Mouse (Mus musculus) cerebellum, adult 2 months (tissue): ENCODE measurements around the gene B430218F22Rik. TPM values are rescaled to one million over a fixed set of nuclear protein-coding genes. Genes with fewer than 3 reads are reported as not detected.
"Not testable (repeated sequence)": the region's sequence is repeated elsewhere in the genome, so short reads cannot be mapped to it uniquely, and the experiment has no call there.

Source experiments
- DNase-seq, 2 experiments: peaks; one replicate each; pipeline ENCODE4 v3.0.0; 2021
- H3K27ac ChIP-seq: fragments of 200-500 bp; 2 replicates; pipeline ENCODE4 v1.5.1; 2012; ENCODE audit warnings: low read length, control low read depth, inconsistent platforms; ENCODE audit not compliant: insufficient read depth
- H3K27me3 ChIP-seq: fragments of 200-500 bp; 2 replicates; pipeline ENCODE4 v1.6.1; 2012; ENCODE audit warnings: inconsistent platforms, mild to moderate bottlenecking, low read length, moderate library complexity; ENCODE audit not compliant: control insufficient read depth, insufficient read depth
- H3K4me1 ChIP-seq: fragments of 200-500 bp; 2 replicates; pipeline ENCODE4 v1.6.1; 2011; ENCODE audit warnings: low read length; ENCODE audit not compliant: control insufficient read depth, insufficient read depth
- H3K4me3 ChIP-seq: fragments of 200-500 bp; replicated peaks from 2 replicates; pipeline ENCODE3; 2011; ENCODE audit warnings: mild to moderate bottlenecking, low read depth, low read length, control low read depth; ENCODE audit not compliant: insufficient read depth
- CTCF ChIP-seq: fragments of 200-500 bp; IDR thresholded peaks from 2 replicates; pipeline ENCODE4 v1.5.1; 2011; ENCODE audit warnings: low read depth, mild to moderate bottlenecking, control low read depth, low read length, moderate library complexity, borderline replicate concordance; ENCODE audit not compliant: insufficient read depth
- POLR2A ChIP-seq: fragments of 200-500 bp; IDR thresholded peaks from 2 replicates; pipeline ENCODE4 v1.6.1; 2011; ENCODE audit warnings: low read length, control low read depth, borderline replicate concordance; ENCODE audit not compliant: insufficient read depth
- WGBS: fragments of 180-500 bp; shearing (Covaris S2); methylation state at CpG from one replicate; pipeline ENCODE4 v1.1.7; 2018; 5-methylcytosine and 5-hydroxymethylcytosine counted together
- polyA plus RNA-seq: library from polyadenylated mRNA; depleted of rRNA; stranded (reverse); fragments of >200 nt; gene quantifications from 2 replicates; pipeline ENCODE4 v1.2.3, GENCODE M21; 2012; rRNA removed

B430218F22Rik gene
- polyA plus RNA-seq, result 0.39 and 0.54 TPM in 2 replicates

DNA sequence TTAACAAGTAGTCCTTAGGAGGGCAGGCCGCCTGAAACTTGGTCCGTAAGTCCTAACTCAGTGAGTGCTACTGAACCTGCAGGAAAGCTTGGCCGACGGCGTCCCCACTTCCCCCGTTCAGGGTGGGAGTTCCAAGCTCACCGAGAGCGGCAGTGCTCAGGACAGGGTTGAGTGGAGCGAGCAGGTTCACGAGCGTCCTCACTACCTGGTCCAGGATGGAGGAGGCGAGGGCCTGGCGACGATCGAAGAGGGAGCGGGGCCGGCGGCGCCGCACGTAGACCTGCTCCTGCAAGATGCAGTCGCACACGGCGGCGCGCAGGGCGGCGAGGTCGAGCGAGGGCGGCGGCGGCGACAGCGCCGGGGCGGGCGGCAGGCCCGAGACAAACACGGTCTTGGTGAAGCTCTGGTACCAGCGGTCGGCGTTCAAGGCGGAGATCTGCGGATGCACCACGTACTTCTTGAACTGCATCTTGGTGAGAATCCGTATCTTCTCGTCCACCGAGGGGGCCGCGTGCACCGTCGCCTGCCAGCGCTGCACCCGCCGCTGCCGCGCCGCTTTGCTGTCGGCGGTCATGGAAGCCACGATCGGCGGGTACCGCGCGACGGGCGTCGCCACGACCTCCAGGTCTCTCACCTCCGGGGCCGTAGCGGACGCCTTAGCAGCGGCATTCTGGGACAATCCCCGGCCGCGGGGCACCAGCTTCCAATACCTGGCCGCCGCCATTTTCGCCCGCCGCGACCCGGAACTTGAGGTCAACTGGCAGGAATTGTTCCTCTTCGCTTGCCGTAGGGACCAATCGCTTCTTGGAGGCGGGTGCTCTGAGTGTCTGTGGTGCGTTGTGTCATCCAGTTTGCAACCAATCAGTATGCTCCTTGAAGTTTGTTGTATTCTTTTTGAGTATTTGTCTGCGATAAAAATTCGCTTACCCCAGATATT is at the start of gene B430218F22Rik, which contains the start of gene Mrps30:
TSS of gene B430218F22Rik (plus strand) at position 120 of the 937 bp plus-strand sequence.
TSS of gene Mrps30 (minus strand) at position 742 of the 937 bp plus-strand sequence.
- under 1% methylated on average over 93 of the region's 93 CpGs for WGBS
- no peaks in the 10 kb centered on the region; the same call in 1 of the 2 replicates for H3K4me1 ChIP-seq
- no peaks in the 10 kb centered on the region for H3K27me3 ChIP-seq
- DNase-seq, result peak; percentile 96
- peak within 1 kb of the TSS; percentile 19; the same call in 1 of the 2 replicates for H3K27ac ChIP-seq
- TF ChIP-seq POLR2A, result peak; percentile 55; the same call in 1 of the 2 replicates
- no peak for TF ChIP-seq CTCF
- peak within 1 kb of the TSS; percentile 61 for H3K4me3 ChIP-seq

DNA sequence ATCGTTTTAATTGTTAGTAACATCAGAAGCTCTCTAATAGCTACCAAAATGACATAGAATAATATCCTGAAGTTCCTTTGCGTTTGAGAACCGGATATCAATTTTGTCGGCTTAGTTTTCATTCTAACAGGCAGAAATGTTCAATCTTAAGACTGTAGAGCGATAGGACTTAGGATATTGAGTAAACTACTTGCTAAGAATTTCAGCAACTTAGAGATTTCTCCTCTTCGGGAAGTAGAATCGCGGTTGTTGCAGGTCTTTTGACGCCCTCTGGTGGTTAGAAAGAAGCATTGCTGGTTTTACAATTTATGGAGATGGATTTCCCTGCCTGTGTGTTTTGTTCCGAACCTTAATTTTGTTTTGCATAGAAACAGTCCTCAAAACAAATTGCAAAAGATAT is 36.2 kb upstream of the B430218F22Rik start:
- no peak overlapping the region for H3K4me3 ChIP-seq
- TF ChIP-seq POLR2A, result no peak
- 0 out of 2 replicates have a peak, but pooled peaks have one; percentile 35 for TF ChIP-seq CTCF
- WGBS, result 21% methylated on average over 10 of the region's 10 CpGs

GRCm38 (mm10) chr13:118350870-118351269 is 35.6 kb upstream of the B430218F22Rik start:
- no peak for TF ChIP-seq POLR2A
- TF ChIP-seq CTCF, result no peak
- no peak for DNase-seq
- no peaks in the 10 kb centered on the region for H3K4me1 ChIP-seq
- no peak overlapping the region for H3K27ac ChIP-seq
- 92% methylated on average over 10 of the region's 10 CpGs for WGBS
- no peaks in the 10 kb centered on the region for H3K27me3 ChIP-seq
- no peak overlapping the region for H3K4me3 ChIP-seq

More for the DNA sequence above, 36.2 kb upstream of the B430218F22Rik start:
- no peak overlapping the region for H3K27ac ChIP-seq
- H3K4me1 ChIP-seq, result no peaks in the 10 kb centered on the region
- DNase-seq, result peak in 1 of 2 experiments; percentile 26
- H3K27me3 ChIP-seq, result no peaks in the 10 kb centered on the region

DNA sequence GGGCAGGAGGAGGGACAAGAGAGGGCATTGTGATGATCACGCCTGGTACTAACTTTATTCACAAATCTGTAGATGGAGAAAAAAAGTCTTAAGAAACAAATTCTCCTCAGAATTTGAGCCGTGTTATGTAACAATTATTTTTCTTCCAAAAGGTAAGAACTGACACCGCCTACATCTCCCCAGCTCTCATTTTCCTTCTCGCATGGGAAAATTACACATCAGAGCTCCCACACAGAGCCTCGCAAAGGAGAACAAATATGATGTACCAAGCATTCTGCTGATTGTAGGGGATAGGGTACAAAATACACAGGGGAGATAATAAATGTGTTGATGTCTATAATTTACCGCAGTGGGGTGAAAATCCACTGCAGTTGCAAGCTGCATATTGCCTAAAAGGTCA is 23.1 kb upstream of the B430218F22Rik start:
- Histone ChIP-seq H3K27me3 (no peaks in the 10 kb centered on the region), H3K27ac (no peak overlapping the region), H3K4me3 (no peak overlapping the region), H3K4me1 (no peaks in the 10 kb centered on the region)
- DNase-seq, result no peak
- TF ChIP-seq POLR2A (no peak), CTCF (no peak)
- 92% methylated on average over 6 of the region's 6 CpGs for WGBS

DNA sequence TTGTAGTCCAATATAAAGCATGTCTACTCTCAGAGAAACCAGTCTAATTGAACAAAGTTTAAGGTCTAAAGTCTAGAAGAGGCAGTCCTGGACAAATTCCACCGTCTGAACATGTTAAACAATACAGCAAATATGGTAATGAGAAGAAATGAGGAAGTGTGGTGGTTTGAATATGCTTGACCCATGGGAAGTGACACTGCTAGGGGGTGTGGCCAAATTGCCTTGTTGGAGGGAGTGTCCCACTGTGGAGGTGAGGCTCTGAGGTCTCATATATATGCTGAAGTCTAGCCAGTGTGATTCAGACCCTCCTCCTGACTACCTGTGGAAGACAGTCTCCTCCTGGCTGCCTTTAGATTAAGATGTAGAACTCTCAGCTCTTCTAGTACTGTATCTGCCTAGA is 20.7 kb upstream of the B430218F22Rik start:
- TF ChIP-seq POLR2A, result no peak
- no peak for TF ChIP-seq CTCF
- H3K4me3 ChIP-seq, result no peak overlapping the region
- H3K4me1 ChIP-seq, result no peaks in the 10 kb centered on the region
- no peak overlapping the region for H3K27ac ChIP-seq
- H3K27me3 ChIP-seq, result no peaks in the 10 kb centered on the region
- 65% methylated on average over 1 of the region's 1 CpGs for WGBS
- no peak for DNase-seq

DNA sequence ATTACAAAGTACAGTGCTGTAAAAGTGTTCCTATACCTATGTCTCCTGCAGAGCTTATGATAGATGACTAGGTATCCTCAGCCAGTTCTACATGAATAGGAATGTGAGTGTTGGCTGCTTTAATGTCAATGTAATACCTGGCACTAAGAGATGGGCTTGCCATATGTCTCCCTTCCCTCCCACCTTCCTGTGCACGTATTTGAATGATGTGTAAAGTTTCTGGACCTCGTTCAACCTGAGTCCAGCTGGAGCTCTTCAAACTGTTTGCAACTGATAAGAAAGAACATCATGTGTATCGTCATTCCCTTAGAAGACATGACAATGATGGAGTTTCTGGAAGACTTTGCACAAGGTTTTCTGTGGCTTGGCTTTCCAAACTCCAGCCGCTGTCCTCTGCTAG is 13.6 kb upstream of the B430218F22Rik start:
- H3K27ac ChIP-seq, result no peak overlapping the region

DNA sequence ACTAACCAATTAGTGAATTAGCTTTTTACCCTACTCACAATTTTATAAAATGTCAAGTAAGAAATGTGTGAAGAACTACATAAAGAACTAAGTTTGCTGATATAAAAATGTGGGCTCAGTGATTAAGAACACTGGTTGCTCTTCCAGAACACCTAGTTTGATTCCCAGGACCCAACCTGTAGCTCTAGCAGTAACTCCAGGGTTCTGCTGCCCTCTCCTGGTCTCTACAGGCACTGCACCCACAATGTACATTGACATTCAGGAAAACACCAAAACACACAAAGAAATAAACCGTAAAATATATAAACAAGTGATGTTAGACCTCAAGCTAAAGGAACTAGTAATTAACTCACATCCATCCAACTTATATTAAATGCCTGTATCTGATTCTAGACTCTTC is 7.3 kb upstream of the B430218F22Rik start:
- no peaks in the 10 kb centered on the region for H3K4me1 ChIP-seq
- no peak overlapping the region for H3K27ac ChIP-seq
- TF ChIP-seq CTCF (peak; percentile 75; the same call in 1 of the 2 replicates), POLR2A (no peak)
- no peaks in the 10 kb centered on the region for H3K27me3 ChIP-seq
- WGBS, result 65% methylated on average over 1 of the region's 1 CpGs
- H3K4me3 ChIP-seq, result no peak overlapping the region
- DNase-seq, result peak; percentile 31 to 56

More for the DNA sequence above, 13.6 kb upstream of the B430218F22Rik start:
- TF ChIP-seq POLR2A, result no peak
- TF ChIP-seq CTCF, result no peak
- 62% methylated on average over 4 of the region's 4 CpGs for WGBS
- Histone ChIP-seq H3K27me3 (no peaks in the 10 kb centered on the region), H3K4me3 (no peak overlapping the region), H3K4me1 (no peaks in the 10 kb centered on the region)
- no peak for DNase-seq

DNA sequence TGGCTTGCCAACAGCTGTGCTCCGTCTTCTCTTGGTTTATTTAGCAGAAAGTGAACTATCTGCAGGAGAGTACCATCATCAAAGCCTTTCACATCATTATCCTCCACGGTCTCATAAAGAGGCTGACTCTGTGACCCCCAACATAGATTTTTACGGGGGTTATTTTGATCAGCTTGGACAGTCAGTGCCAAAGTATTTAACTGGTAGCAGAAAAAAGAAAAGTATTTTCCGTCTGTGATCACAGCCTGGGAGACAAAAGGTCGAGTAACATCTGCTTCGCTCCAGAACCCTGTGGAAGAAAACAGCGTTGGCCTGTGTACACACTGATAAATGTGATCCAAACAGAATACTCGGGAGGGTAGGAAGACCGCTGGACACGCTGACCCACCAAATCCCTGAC is 6.0 kb upstream of the B430218F22Rik start:
- no peak for DNase-seq
- no peak overlapping the region for H3K27ac ChIP-seq
- TF ChIP-seq CTCF (no peak), POLR2A (no peak)
- no peaks in the 10 kb centered on the region for H3K4me1 ChIP-seq
- H3K4me3 ChIP-seq, result no peak overlapping the region
- 77% methylated on average over 10 of the region's 10 CpGs for WGBS
- H3K27me3 ChIP-seq, result no peaks in the 10 kb centered on the region

DNA sequence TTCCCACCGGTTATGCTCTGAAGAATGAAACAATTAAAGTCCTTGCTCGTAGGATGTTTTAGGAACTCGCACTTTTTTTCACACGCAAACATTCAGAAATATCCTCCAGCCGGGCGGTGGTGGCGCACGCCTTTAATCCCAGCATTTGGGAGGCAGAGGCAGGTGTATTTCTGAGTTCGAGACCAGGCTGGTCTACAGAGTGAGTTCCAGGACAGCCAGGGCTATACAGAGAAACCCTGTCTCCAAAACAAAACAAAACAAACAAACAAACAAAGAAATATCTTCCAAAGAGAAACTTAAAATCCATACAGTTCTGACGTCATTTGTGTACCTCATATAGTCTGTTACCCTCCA is 995 bp downstream of the B430218F22Rik start:
- DNase-seq, H3K27ac ChIP-seq, H3K27me3 ChIP-seq, H3K4me1 ChIP-seq: not testable (repeated sequence)
- H3K4me3 ChIP-seq, result peak overlapping the region; percentile 61
- 8% methylated on average over 10 of the region's 10 CpGs for WGBS
